36 mouse cellular contexts compared by ENCODE assay signal in the genomic region with DNA sequence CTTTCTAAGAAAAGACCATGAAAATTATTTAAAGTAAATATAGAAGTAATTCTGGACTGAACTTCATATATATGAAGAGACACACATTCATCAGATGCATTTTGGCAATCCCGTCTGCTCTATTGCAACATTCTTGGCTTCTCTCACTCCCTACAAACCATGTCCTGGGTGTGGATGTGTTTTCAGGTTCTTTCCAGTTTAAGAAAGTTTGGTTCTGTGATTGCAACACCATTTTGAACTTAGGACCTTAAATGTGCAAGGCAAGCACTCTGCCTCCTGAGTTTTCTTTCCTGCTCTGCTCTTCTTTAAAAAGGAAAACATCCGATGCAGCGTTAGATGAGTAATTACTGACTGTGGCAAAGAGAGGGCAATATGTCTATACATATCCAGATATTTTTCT. TPM values are rescaled to one million over a fixed set of nuclear protein-coding genes. Genes with fewer than 3 reads are reported as not detected.
A peak's percentile ranks its signal among the peaks of the same experiment; 100 is the strongest.
DNase-seq lines count a peak whose midpoint lies in the region; ATAC-seq lines count a peak whose summit lies in the region.
"Had no signal": no experiment of that assay in that cellular context is flagged by ENCODE, and none has a peak within 500 bp of the region (broad histone marks: within the 10 kb centered on the region; RNA-seq: fewer than 3 reads in every experiment).

No protein-coding gene starts in this region.

- peak; percentile 56; the same call in 1 of the 2 replicates for ATAC-seq in lung, embryonic 16.5 days (ENCODE audit: low read depth)
- ATAC-seq in megakaryocyte, adult 5-6 weeks (ENCODE audit: poor library complexity, severe bottlenecking), result peak; percentile 17; the same call in 1 of the 2 replicates
- ATAC-seq: forebrain, embryonic 14.5 days; intestine, postnatal 0 days; midbrain, embryonic 13.5 days; Patski had no signal

- 60% methylated on average over 3 of the region's 3 CpGs for WGBS in lung, embryonic 16.5 days

- H3K36me3 ChIP-seq in lung, embryonic 16.5 days (ENCODE audit: control insufficient read depth, insufficient read depth, low read length), result no peaks in the 10 kb centered on the region
- H3K36me3 ChIP-seq: embryonic facial prominence, embryonic 12.5 days; G1E; hindbrain, embryonic 13.5 days; lung, embryonic 15.5 days; midbrain, embryonic 13.5 days; stomach, embryonic 15.5 days had no signal

- no peak overlapping the region for H3K9ac ChIP-seq in lung, embryonic 16.5 days (ENCODE audit: low read length)
- H3K9ac ChIP-seq: embryonic facial prominence, embryonic 12.5 days; hindbrain, embryonic 13.5 days; liver, embryonic 14.5 days; lung, embryonic 15.5 days; midbrain, embryonic 13.5 days; stomach, embryonic 15.5 days had no signal

- H3K27me3 ChIP-seq in lung, embryonic 16.5 days (ENCODE audit: control insufficient read depth, insufficient read depth, low read depth, low read length), result no peaks in the 10 kb centered on the region
- H3K27me3 ChIP-seq: embryonic facial prominence, embryonic 12.5 days; hindbrain, embryonic 13.5 days; lung, embryonic 15.5 days; megakaryocyte, embryonic 14.5 days; midbrain, embryonic 13.5 days; Patski; stomach, embryonic 15.5 days had no signal

- no peak overlapping the region for H3K4me3 ChIP-seq in lung, embryonic 16.5 days (ENCODE audit: low read length)
- H3K4me3 ChIP-seq: embryonic facial prominence, embryonic 12.5 days; hindbrain, embryonic 13.5 days; layer of hippocampus, adult 2 months; lung, embryonic 15.5 days; megakaryocyte, embryonic 14.5 days; midbrain, embryonic 13.5 days; stomach, embryonic 15.5 days had no signal

- DNase-seq in heart, adult 8-10 months (ENCODE audit: low spot score), result peak; percentile 53
- no peak for DNase-seq in heart, postnatal 10 days
- no peak for DNase-seq in lung, postnatal 4 days
- DNase-seq in NIH3T3 (ENCODE audit: low read depth), result peak; percentile 65
- DNase-seq in retina, postnatal 1 day, result no peak
- DNase-seq in layer of hippocampus, adult 11-12 months (ENCODE audit: low spot score), result no peak
- DNase-seq: adrenal gland, postnatal 14 days; cerebellum, adult 11 months; cerebellum, adult 9-10 months; cerebellum, postnatal 36 days; heart, postnatal 4 days; kidney, postnatal 25 days; left cerebral cortex, postnatal 4 days; right cerebral cortex, postnatal 14 days had no signal

- H3K4me1 ChIP-seq in lung, embryonic 16.5 days (replicated peaks; ENCODE audit: control insufficient read depth, insufficient read depth, low read length), result no peaks in the 10 kb centered on the region
- H3K4me1 ChIP-seq: embryonic facial prominence, embryonic 12.5 days; hindbrain, embryonic 13.5 days; midbrain, embryonic 13.5 days; stomach, embryonic 15.5 days had no signal

- intact Hi-C loops in heart, postnatal 10 days (cut with DNase I), result no loop called here

- no peak overlapping the region for H3K27ac ChIP-seq in lung, embryonic 16.5 days (ENCODE audit: low read length)
- H3K27ac ChIP-seq: embryonic facial prominence, embryonic 12.5 days; hindbrain, embryonic 13.5 days; layer of hippocampus, adult 2 months; liver, embryonic 14.5 days; lung, embryonic 15.5 days; midbrain, embryonic 13.5 days; stomach, embryonic 15.5 days had no signal

- H3K4me2 ChIP-seq in lung, embryonic 16.5 days (ENCODE audit: low read depth, low read length), result no peak overlapping the region
- H3K4me2 ChIP-seq: embryonic facial prominence, embryonic 12.5 days; hindbrain, embryonic 13.5 days; lung, embryonic 15.5 days; midbrain, embryonic 13.5 days; stomach, embryonic 15.5 days had no signal

- H3K9me3 ChIP-seq in lung, embryonic 16.5 days (ENCODE audit: control insufficient read depth, low read length), result no peaks in the 10 kb centered on the region
- H3K9me3 ChIP-seq: embryonic facial prominence, embryonic 12.5 days; hindbrain, embryonic 13.5 days; lung, embryonic 15.5 days; megakaryocyte, embryonic 14.5 days; midbrain, embryonic 13.5 days; stomach, embryonic 15.5 days had no signal

RNA-seq across cellular contexts. Expression of a gene that starts 2.0 kb away (rescaled TPM):
- total RNA-seq in heart, adult 8-10 months (2022), result not detected
- total RNA-seq in heart, postnatal 10 days (2021), result not detected
- polyA plus RNA-seq in lung, embryonic 16.5 days (2015; fragmentation: Nextera tagmentation; extraction: Ambion mirVana), result not detected in 2 replicates
- total RNA-seq in megakaryocyte, adult 5-6 weeks (2015), result 0.51 and 0.73 TPM in 2 replicates
- 0.22 and 0.49 TPM in 2 replicates for total RNA-seq in megakaryocyte, adult 5-6 weeks (2017)
- total RNA-seq: adrenal gland, postnatal 14 days; heart, postnatal 4 days; layer of hippocampus, adult 2 months; layer of hippocampus, postnatal 14 days; left cerebral cortex, adult 8-10 months; left cerebral cortex, postnatal 4 days had no signal
- polyA plus RNA-seq: forebrain, embryonic 14.5 days; G1E; heart, embryonic 14.5 days; hindbrain, embryonic 13.5 days; intestine, postnatal 0 days; kidney, embryonic 14.5 days; limb, embryonic 14.5 days; lung, embryonic 15.5 days; midbrain, embryonic 13.5 days; neural tube, embryonic 14.5 days; Patski had no signal

RNA-seq across cellular contexts. Expression of a gene that starts 6.9 kb away (rescaled TPM):
- total RNA-seq in heart, adult 8-10 months (2022), result 10 to 100 TPM; 11.3 to 19.4 (median 17.3) TPM
- under 1 TPM; 0.45 to 0.69 TPM for total RNA-seq in heart, postnatal 10 days (2021)
- 0.38 and 0.60 TPM in 2 replicates for polyA plus RNA-seq in lung, embryonic 16.5 days (2015; fragmentation: Nextera tagmentation; extraction: Ambion mirVana)
- total RNA-seq in megakaryocyte, adult 5-6 weeks (2015), result 33.5 and 35.2 TPM in 2 replicates
- 25.3 and 27.3 TPM in 2 replicates for total RNA-seq in megakaryocyte, adult 5-6 weeks (2017)
- total RNA-seq: left cerebral cortex, adult 8-10 months; left cerebral cortex, postnatal 4 days had no signal
- polyA plus RNA-seq: embryonic facial prominence, embryonic 12.5 days; G1E; kidney, embryonic 14.5 days; midbrain, embryonic 13.5 days; neural tube, embryonic 14.5 days had no signal

RNA-seq across cellular contexts. Expression of a gene that starts 10.5 kb away (rescaled TPM):
- not detected for total RNA-seq in heart, adult 8-10 months (2022)
- total RNA-seq in heart, postnatal 10 days (2021), result not detected
- polyA plus RNA-seq in lung, embryonic 16.5 days (2015; fragmentation: Nextera tagmentation; extraction: Ambion mirVana), result not detected in 2 replicates
- 0.30 and 0.71 TPM in 2 replicates for total RNA-seq in megakaryocyte, adult 5-6 weeks (2015)
- 0.29 TPM in 1 of 2 replicates, not detected in the other for total RNA-seq in megakaryocyte, adult 5-6 weeks (2017)
- total RNA-seq: adrenal gland, postnatal 14 days; heart, postnatal 4 days; layer of hippocampus, adult 2 months; layer of hippocampus, postnatal 14 days; left cerebral cortex, adult 8-10 months; left cerebral cortex, postnatal 4 days had no signal
- polyA plus RNA-seq: embryonic facial prominence, embryonic 12.5 days; forebrain, embryonic 14.5 days; G1E; heart, embryonic 14.5 days; hindbrain, embryonic 13.5 days; intestine, postnatal 0 days; kidney, embryonic 14.5 days; limb, embryonic 14.5 days; liver, embryonic 14.5 days; lung, embryonic 15.5 days; midbrain, embryonic 13.5 days; neural tube, embryonic 14.5 days; Patski; stomach, embryonic 15.5 days; urinary bladder, adult 2 months had no signal

RNA-seq across cellular contexts. Expression of a gene that starts 27.9 kb away (rescaled TPM):
- total RNA-seq in heart, adult 8-10 months (2022), result not detected
- not detected for total RNA-seq in heart, postnatal 10 days (2021)
- not detected in 2 replicates for polyA plus RNA-seq in lung, embryonic 16.5 days (2015; fragmentation: Nextera tagmentation; extraction: Ambion mirVana)
- not detected in 2 replicates for total RNA-seq in megakaryocyte, adult 5-6 weeks (2015)
- not detected in 2 replicates for total RNA-seq in megakaryocyte, adult 5-6 weeks (2017)
- total RNA-seq: adrenal gland, postnatal 14 days; G1E; heart, postnatal 4 days; layer of hippocampus, adult 2 months; layer of hippocampus, postnatal 14 days; left cerebral cortex, adult 8-10 months; left cerebral cortex, postnatal 4 days had no signal
- polyA plus RNA-seq: forebrain, embryonic 14.5 days; G1E; gonadal fat pad, adult 2 months; heart, embryonic 14.5 days; hindbrain, embryonic 13.5 days; intestine, postnatal 0 days; kidney, embryonic 14.5 days; limb, embryonic 14.5 days; liver, embryonic 14.5 days; lung, embryonic 15.5 days; midbrain, embryonic 13.5 days; neural tube, embryonic 14.5 days; Patski; stomach, embryonic 15.5 days; urinary bladder, adult 2 months had no signal

RNA-seq across cellular contexts. Expression of a gene that starts 45.7 kb away (rescaled TPM):
- total RNA-seq in heart, adult 8-10 months (2022), result not detected
- total RNA-seq in heart, postnatal 10 days (2021), result not detected
- not detected in 2 replicates for polyA plus RNA-seq in lung, embryonic 16.5 days (2015; fragmentation: Nextera tagmentation; extraction: Ambion mirVana)
- not detected in 2 replicates for total RNA-seq in megakaryocyte, adult 5-6 weeks (2015)
- not detected in 2 replicates for total RNA-seq in megakaryocyte, adult 5-6 weeks (2017)
- total RNA-seq: adrenal gland, postnatal 14 days; G1E; heart, postnatal 4 days; layer of hippocampus, adult 2 months; layer of hippocampus, postnatal 14 days; left cerebral cortex, adult 8-10 months; left cerebral cortex, postnatal 4 days had no signal
- polyA plus RNA-seq: embryonic facial prominence, embryonic 12.5 days; forebrain, embryonic 14.5 days; G1E; gonadal fat pad, adult 2 months; heart, embryonic 14.5 days; hindbrain, embryonic 13.5 days; intestine, postnatal 0 days; kidney, embryonic 14.5 days; limb, embryonic 14.5 days; liver, embryonic 14.5 days; lung, embryonic 15.5 days; midbrain, embryonic 13.5 days; neural tube, embryonic 14.5 days; Patski; stomach, embryonic 15.5 days; urinary bladder, adult 2 months had no signal

Comparison
In these comparisons a context has a peak if more than half of its experiments do, and no peak if none do; other contexts are left out.
1. DNase-seq: peak in heart, adult 8-10 months (single experiment) and NIH3T3 (single experiment); none in heart, postnatal 10 days (0 of 2), lung, postnatal 4 days (0 of 2), retina, postnatal 1 day (single experiment) and layer of hippocampus, adult 11-12 months (single experiment).
2. RNA of a gene that starts 6.9 kb away (total RNA-seq): 25.3 to 35.2 TPM in megakaryocyte, adult 5-6 weeks and 11.3 to 19.4 TPM in heart, adult 8-10 months; 0.45 to 0.69 TPM in heart, postnatal 10 days; every median in the first group is over 4 times any median in the second.